Mouse (Mus musculus) spleen, postnatal 10 days (tissue): ENCODE measurements around the gene Stk33.
"Not testable (repeated sequence)": the region's sequence is repeated elsewhere in the genome, so short reads cannot be mapped to it uniquely, and the experiment has no call there.

Experiments used
- DNase-seq, 2 experiments: peaks; one replicate each; pipeline ENCODE4 v3.0.0; 2021 to 2022; ENCODE audit warnings: low spot score in 2 of 2

Gene Stk33

DNA sequence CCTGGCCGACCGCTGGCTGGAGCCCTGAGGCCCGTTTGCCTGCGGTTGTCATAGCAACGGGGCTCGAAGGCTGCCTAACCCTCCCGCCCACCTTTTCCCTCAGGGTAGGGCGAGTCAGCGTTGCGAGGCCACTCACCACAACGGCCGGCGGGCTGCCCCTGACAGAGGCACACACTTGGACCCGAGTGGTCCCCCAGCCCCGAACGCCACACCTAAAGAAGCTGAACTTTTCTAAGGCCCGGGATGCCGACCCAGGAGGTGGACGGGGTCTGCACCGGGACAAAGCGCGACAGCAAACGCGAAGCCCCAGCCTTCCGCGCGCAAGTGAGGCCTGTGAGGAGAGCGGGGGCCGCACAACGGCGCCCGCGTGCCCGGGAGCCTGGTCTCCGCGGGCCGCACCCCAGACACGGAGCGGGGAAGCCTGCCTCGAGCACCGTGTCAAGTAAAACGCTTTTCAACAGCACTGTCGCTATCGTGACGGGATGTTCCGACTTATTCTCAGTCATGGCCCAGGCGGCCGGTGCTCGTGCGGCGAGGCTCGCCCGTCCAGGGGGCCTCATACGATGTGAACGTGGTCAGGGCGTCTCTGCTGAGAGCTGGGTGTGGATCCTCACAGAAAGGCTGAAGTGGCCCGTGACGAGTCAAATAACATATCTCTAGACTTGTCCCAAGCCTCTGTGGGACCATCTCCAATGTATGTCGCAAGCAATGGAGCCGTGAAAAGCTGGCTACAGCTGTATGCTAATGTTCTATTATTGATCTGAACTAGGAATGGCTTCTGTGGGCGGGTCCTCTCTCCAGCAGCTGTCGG is at the start of gene Stk33:
TSS of gene Stk33 (minus strand) at position 301 of the 811 bp plus-strand sequence.
- no peak for DNase-seq

GRCm38 (mm10) chr7:109484221-109484620 is 45.3 kb upstream of the Stk33 start:
- DNase-seq = no peak

DNA sequence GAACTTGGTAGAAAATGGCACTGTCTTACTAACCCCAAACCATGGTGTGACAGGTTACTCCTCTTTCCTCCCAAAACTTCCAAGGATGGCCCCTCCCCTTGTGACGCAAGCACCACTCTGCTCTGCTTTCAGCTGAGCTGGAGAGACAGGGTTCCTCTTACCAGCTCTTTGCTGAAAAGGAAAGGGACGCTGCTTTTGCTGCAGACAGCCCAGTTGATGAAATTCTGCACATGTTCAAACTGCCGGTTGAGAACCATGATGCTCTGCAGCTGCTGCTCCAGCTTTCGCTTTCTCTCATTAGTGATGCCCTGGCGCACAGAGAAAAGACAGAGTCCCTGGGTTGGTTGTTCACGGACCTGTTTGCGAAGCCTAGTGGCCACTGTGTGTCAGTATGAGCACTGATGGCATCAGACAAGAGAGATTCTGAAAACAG is 41.9 kb upstream of the Stk33 start:
- DNase-seq = peak in 1 of 2 experiments; percentile 28

DNA sequence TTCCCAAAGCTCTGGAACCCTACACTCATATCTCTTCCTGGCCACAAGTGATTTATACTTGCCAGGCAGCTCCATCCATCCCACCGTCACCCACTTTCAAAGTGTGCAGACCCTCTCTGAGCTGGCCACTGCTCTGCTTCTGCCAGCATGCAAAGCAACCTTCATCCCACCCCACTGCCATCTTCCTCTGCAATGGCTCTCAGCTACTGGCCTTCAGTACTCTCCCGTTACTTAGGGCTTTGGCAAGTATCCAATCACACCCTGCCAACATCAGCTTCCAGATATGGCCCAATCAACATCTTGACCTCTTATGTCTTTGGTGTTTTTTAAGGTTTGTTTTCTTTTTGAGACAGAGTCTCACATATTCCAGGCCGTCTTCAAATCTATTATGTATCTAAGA is 39.0 kb upstream of the Stk33 start:
- no peak for DNase-seq

DNA sequence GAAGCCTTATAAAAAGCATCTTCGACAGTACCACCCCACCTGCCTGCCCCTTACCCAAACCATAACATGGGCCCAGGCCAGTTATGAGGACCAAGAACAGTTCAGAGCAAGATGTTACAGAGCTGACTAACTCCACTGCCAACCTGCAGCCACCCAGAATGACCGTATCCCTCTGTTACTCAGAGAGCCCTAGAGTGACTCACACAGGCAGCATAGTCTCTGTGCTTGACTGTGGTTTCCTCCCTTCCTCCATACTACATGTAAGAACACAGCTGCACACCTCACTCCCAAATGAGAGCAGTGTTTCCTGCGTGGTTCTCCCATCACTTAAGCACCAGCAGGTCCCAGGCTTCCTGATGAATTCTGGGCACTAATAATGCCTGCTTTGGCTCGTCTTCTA is 31.8 kb upstream of the Stk33 start:
- DNase-seq = no peak

GRCm38 (mm10) chr7:109468262-109468701 is 29.4 kb upstream of the Stk33 start:
- DNase-seq = no peak

- no peak for DNase-seq
Measured at GRCm38 (mm10) chr7:109467591-109467990, 28.7 kb upstream of the Stk33 start.

GRCm38 (mm10) chr7:109460698-109461097 is 21.8 kb upstream of the Stk33 start:
- DNase-seq = no peak

GRCm38 (mm10) chr7:109456563-109456962 is 17.7 kb upstream of the Stk33 start:
- no peak for DNase-seq

GRCm38 (mm10) chr7:109455748-109456147 is 16.9 kb upstream of the Stk33 start:
- no peak for DNase-seq

GRCm38 (mm10) chr7:109454856-109455255 is 16.0 kb upstream of the Stk33 start:
- no peak for DNase-seq

DNA sequence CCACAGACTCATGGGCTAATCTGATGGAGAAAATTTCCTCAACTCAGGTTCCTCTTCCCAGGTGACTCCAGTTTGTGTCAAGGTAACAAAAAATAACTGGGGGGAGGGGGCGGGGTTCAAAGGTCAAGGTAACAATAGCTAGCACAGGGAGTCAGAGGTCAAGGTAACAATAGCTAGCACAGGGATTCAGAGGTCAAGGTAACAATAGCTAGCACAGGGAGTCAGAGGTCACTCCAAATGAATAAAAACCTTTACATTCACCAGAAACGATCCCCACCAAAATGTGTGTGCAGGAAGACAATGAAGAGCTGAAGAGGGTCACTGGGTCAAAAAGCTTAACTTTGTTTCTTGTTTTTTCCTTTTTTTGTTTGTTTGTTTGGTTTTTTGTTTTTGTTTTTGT is 9.2 kb upstream of the Stk33 start:
- DNase-seq = no peak

DNA sequence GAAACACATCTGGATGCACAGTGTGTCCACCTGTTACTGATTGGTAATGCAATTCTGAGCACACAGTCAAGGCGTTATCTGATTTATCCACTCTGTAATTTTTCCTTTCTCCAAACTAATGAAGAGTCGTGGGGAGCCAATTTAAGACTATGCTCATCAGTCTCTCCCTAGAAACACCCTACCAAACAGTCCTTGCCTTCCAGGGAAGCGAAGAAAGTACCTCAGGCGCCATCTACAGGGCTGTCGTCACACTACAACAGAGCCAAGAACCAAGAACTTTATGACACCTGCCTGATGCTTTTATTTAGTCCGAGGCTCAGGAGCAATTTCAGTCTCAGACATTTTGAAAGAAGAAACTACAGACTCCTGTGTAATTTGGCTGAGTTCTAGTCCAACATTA is 6.1 kb upstream of the Stk33 start:
- DNase-seq = peak; percentile 19 to 44

- no peak for DNase-seq
Measured at GRCm38 (mm10) chr7:109442739-109443138, 3.9 kb upstream of the Stk33 start.

- no peak for DNase-seq
Measured at GRCm38 (mm10) chr7:109440697-109441269, 1.9 kb upstream of the Stk33 start.

DNA sequence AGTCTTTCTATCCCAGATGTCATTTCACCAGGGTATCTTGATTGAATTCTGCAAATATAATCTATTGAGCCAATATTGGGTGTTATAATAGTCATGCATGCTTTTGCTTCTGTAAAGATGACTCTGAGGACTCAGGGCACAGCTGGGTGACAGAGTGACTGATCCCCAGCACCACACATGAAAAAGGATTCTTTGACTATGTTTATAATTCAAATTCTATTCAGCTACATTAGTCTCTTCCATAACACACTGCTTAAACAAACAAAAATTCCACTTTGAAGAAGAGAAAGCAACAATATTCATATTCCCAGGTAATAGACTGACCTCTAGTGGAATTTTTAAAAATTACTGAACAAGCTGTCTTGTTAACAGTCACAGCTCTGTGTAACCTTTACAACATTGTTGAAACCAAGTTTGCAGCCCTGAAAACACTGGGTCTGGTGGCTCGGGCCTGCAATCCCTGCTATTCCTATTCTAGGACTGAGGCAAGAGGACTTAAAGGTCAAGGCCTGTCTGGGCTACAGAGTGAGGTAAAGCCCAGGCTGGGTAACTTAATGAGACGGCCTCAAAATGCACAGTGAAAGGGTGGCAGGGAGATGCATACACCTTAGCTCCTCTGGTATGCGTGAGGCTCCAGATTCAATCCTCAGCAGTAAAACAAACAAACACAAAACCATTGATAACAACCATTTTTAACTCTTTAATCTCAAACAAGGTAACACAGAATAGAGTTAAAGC is 14.3 kb downstream of the Stk33 start:
- no peak for DNase-seq

DNA sequence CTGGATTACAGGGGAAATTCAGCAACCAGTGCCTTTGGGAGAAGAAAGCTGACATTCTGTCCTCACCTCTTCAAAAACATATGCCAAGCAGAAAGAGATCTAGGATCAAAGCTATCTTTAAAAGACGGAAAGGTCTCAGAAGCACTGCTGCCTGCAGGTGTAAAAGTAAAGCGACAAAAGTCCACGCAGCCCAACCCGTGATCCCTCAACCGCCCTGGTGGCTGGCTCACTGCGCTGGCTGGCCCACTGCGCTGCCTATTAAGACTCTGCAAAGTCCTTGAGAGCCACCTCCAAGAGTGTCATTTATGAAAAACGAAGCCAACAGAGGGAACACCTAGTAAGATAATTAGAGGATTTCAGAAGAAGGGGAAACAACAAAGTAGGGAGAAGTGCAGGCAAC is 16.1 kb downstream of the Stk33 start:
- DNase-seq = no peak

- no peak for DNase-seq
Measured at GRCm38 (mm10) chr7:109405491-109405890, 33.4 kb downstream of the Stk33 start.

GRCm38 (mm10) chr7:109399299-109399698 is 39.6 kb downstream of the Stk33 start:
- DNase-seq = no peak

DNA sequence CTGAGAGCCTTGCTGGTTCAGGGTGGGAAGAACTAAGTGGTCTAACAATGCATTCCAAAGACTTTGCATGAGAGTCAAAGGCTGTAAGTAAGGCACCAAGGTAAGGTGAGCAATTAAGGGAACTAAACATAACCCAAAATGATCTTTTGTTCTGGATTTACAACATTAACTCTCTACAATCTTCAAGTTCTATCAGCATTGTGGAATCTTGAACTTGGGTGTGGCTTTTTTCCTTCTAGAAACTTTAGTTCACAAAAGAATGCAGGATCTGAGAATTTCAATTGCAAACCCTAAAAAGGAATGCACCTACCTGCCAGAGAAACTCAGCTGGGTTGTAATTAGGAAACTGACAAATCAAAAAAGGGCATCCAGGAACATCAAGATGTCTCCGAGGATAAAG is 57.8 kb downstream of the Stk33 start:
- no peak for DNase-seq

DNA sequence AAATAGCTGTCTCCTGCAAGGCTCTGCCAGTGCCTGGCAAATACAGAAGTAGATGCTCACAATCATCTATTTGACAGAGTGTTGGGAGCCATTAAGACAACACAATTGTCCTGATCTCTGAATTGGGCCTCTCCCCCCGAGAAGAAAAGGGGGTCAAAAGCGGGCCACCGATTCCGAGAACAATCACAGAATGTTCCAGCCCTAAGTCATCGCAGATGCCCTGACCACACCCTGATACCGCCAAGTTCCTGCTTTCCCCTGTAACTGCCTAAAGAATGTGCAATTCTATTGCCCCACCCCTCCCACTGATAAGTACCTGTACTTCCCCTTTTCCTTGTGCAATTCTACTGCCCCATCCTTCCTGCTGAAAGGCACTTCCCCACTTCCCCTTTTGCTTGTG is 65.3 kb downstream of the Stk33 start:
- DNase-seq = not testable (repeated sequence)

- no peak for DNase-seq
Measured at GRCm38 (mm10) chr7:109358435-109359187, 80.3 kb downstream of the Stk33 start.
